ENCODE assay signal across 10 mouse cellular contexts in the genomic region with DNA sequence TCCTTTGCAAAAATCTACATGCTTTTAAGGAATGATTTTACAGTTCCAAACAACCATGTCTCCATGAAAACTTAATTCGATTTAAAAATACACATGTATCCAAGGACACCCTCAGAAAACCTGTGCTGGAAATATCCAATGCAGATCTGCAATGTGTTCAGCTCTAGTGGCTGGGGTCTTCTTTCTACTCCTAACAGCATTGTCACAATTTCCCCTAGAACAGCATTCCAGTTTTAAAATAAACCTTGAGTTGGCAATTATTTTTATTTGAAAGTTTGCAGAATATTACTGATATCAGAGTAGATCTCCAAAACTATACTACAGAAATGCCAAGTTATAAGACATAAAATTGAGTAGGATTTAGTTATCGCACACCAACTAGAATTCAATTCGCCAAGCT.
A peak's percentile ranks its signal among the peaks of the same experiment; 100 is the strongest.
DNase-seq lines count a peak whose midpoint lies in the region; ATAC-seq and TF ChIP-seq lines count a peak whose summit lies in the region.
"Had no signal": no experiment of that assay in that cellular context is flagged by ENCODE, and none has a peak within 500 bp of the region (broad histone marks: within the 10 kb centered on the region; RNA-seq: fewer than 3 reads in every experiment).

No protein-coding gene starts in this region.

- 37% methylated on average over 3 of the region's 3 CpGs for WGBS in forebrain, embryonic 16.5 days
- WGBS in midbrain, embryonic 12.5 days: 44% methylated on average over 3 of the region's 3 CpGs

- peak overlapping the region; percentile 57; the same call in 1 of the 2 replicates for H3K4me3 ChIP-seq in E14TG2a.4 (replicated peaks; ENCODE audit: low read length)
- H3K4me3 ChIP-seq in forebrain, embryonic 16.5 days (replicated peaks; ENCODE audit: low read length): peak overlapping the region; percentile 61
- peak overlapping the region; percentile 48 for H3K4me3 ChIP-seq in midbrain, embryonic 12.5 days
- H3K4me3 ChIP-seq: liver, embryonic 15.5 days had no signal

- no peaks in the 10 kb centered on the region for H3K9me3 ChIP-seq in E14TG2a.4 (ENCODE audit: low read length)
- H3K9me3 ChIP-seq in forebrain, embryonic 16.5 days (ENCODE audit: control insufficient read depth, low read length): no peaks in the 10 kb centered on the region
- H3K9me3 ChIP-seq in midbrain, embryonic 12.5 days: no peaks in the 10 kb centered on the region
- H3K9me3 ChIP-seq: heart, embryonic 15.5 days; liver, embryonic 15.5 days had no signal

- H3K9ac ChIP-seq in forebrain, embryonic 16.5 days (replicated peaks; ENCODE audit: low read depth, low read length): peak overlapping the region; percentile 81
- peak overlapping the region; percentile 61; the same call in 1 of the 2 replicates for H3K9ac ChIP-seq in midbrain, embryonic 12.5 days (replicated peaks)
- H3K9ac ChIP-seq: heart, embryonic 15.5 days; liver, embryonic 15.5 days had no signal

- H3K4me1 ChIP-seq in E14TG2a.4 (replicated peaks; ENCODE audit: low read depth, low read length): peaks cover 9% of the 10 kb centered on the region; the same call in 1 of the 2 replicates
- peaks cover 5% of the 10 kb centered on the region; the same call in 1 of the 2 replicates for H3K4me1 ChIP-seq in forebrain, embryonic 16.5 days (replicated peaks; ENCODE audit: control insufficient read depth, insufficient read depth, low read length)
- H3K4me1 ChIP-seq in midbrain, embryonic 12.5 days: peaks cover 8% of the 10 kb centered on the region; the same call in 1 of the 2 replicates
- H3K4me1 ChIP-seq: liver, embryonic 15.5 days had no signal

- H3K27ac ChIP-seq in forebrain, embryonic 16.5 days (ENCODE audit: low read length): peak overlapping the region; percentile 97
- H3K27ac ChIP-seq in midbrain, embryonic 12.5 days (replicated peaks): peak overlapping the region; percentile 89
- H3K27ac ChIP-seq: heart, embryonic 15.5 days; liver, embryonic 15.5 days had no signal

- H3K27me3 ChIP-seq in E14TG2a.4 (ENCODE audit: insufficient read depth, low read length): peaks cover 19% of the 10 kb centered on the region
- no peaks in the 10 kb centered on the region for H3K27me3 ChIP-seq in forebrain, embryonic 16.5 days (replicated peaks; ENCODE audit: control insufficient read depth, insufficient read depth, low read length)
- no peaks in the 10 kb centered on the region for H3K27me3 ChIP-seq in midbrain, embryonic 12.5 days
- H3K27me3 ChIP-seq: heart, embryonic 15.5 days; liver, embryonic 15.5 days had no signal

- H3K36me3 ChIP-seq in E14TG2a.4 (ENCODE audit: insufficient read depth, low read length): no peaks in the 10 kb centered on the region
- no peaks in the 10 kb centered on the region for H3K36me3 ChIP-seq in forebrain, embryonic 16.5 days (ENCODE audit: control insufficient read depth, insufficient read depth)
- H3K36me3 ChIP-seq in midbrain, embryonic 12.5 days: no peaks in the 10 kb centered on the region
- H3K36me3 ChIP-seq: heart, embryonic 15.5 days; liver, embryonic 15.5 days had no signal

- peak; percentile 9 to 30 for DNase-seq in cerebellum, postnatal 14 days
- DNase-seq in cerebellum, adult 18-20 months: no peak
- no peak for DNase-seq in ovary, postnatal 10 days (ENCODE audit: low spot score)
- no peak for DNase-seq in testis, postnatal 14 days (ENCODE audit: low spot score)
- no peak for DNase-seq in natural killer cell, adult 2 months (ENCODE audit: low spot score in 2 of 2)

- peak overlapping the region; percentile 68 for H3K4me2 ChIP-seq in forebrain, embryonic 16.5 days (ENCODE audit: low read length)
- peak overlapping the region; percentile 57 for H3K4me2 ChIP-seq in midbrain, embryonic 12.5 days (replicated peaks)
- H3K4me2 ChIP-seq: liver, embryonic 15.5 days had no signal

- no peak for ATAC-seq in forebrain, embryonic 16.5 days
- ATAC-seq in midbrain, embryonic 12.5 days (ENCODE audit: low FRiP score, low read depth): no peak

- no peak for TF ChIP-seq CTCF in E14TG2a.4 (conservative IDR thresholded peaks at IDR 0.05; ENCODE audit: low read length)

Comparison
In these comparisons a context has a peak if more than half of its experiments do, and no peak if none do; other contexts are left out.
1. DNase-seq: peak in cerebellum, postnatal 14 days (2 of 2); none in cerebellum, adult 18-20 months (0 of 2), ovary, postnatal 10 days (single experiment), testis, postnatal 14 days (single experiment) and natural killer cell, adult 2 months (0 of 2).
2. Peak in every context shown above with its lines, with median percentiles within 50 percentile points of each other: H3K4me3 ChIP-seq.